Mouse (Mus musculus): ENCODE measurements at regions not wholly inside any gene's neighbourhood (a gene's known extent, or its start where the extent isn't known, plus 50 kb on each side); places are given as distances from the start of the nearest gene placed in this dataset.
A peak's percentile ranks its signal among the peaks of the same experiment; 100 is the strongest.

DNA sequence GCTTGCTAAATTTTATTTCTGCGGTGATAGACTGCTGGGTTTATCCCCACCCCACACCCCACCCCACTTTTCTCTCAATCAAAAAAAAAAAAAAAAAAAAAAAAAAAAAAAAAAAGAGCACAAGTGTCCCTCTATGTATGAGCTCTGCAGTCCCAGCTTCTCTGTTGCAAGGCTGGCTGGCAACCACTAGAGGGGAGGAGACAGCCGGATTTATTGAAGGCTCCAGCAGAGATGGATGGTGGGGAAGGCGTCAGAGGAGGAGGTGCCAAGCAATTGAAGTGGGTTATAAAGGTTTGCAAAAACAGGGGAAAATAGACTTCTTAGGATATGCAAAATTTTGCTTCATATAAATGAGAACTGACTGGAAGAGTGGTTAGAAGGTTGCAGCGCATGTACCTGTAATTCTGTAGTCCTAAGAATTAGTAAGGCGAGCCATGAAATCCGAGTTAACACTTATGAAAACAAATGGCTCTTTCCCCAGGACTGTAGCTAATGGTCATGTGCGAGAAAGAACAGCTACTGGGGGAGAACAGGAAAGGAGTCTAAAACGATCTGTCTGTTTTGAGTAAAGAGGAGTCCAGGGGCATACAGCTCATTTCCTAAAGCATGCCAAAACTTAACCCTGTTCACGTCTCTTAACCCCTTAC is 885.1 kb upstream of the Pou3f3 start:
- H3K36me3 ChIP-seq (ENCODE audit: control insufficient read depth, insufficient read depth, low read length): no peaks in the 10 kb centered on the region
- no peaks in the 10 kb centered on the region for H3K9me3 ChIP-seq (ENCODE audit: control insufficient read depth, low read length)
- peaks cover 32% of the 10 kb centered on the region for H3K4me1 ChIP-seq (ENCODE audit: control insufficient read depth, insufficient read depth, low read length)
- H3K27ac ChIP-seq (replicated peaks; ENCODE audit: low read depth, low read length): peak overlapping the region; percentile 60
- peak; percentile 82 for ATAC-seq (ENCODE audit: low FRiP score, low TSS enrichment)
- peak; percentile 92 for DNase-seq
- peak overlapping the region; percentile 51 for H3K4me2 ChIP-seq (ENCODE audit: low read length)
- no peaks in the 10 kb centered on the region for H3K27me3 ChIP-seq (ENCODE audit: control insufficient read depth, insufficient read depth, low read length)
- H3K9ac ChIP-seq (replicated peaks; ENCODE audit: low read length): 0 out of 2 replicates have a peak overlapping the region, but pooled peaks have one; percentile 2
- WGBS: 6% methylated on average over 9 of the region's 9 CpGs
- H3K4me3 ChIP-seq (replicated peaks; ENCODE audit: low read depth, low read length): peak overlapping the region; percentile 20

DNA sequence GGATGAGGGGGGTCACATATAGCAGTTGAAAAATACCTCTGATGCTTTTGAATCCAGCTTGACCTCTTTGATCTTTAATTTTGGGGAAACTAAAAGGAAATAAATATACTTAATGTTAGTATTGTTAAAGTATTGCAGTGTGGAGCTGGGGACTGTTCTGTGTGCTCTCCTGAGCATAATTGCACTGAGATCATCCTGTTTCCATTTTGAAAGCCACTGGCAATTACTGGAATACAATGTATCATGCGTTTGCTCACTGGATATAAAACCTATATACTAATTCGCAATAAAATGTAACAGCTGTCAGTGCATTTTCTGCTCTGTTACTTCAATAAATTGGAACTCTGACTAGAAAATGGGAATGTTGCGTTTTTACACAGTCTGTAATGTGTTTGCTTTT is 884.4 kb upstream of the Pou3f3 start:
- H3K4me1 ChIP-seq (ENCODE audit: control insufficient read depth, insufficient read depth, low read length): peaks cover 32% of the 10 kb centered on the region
- WGBS: 59% methylated on average over 3 of the region's 3 CpGs
- no peaks in the 10 kb centered on the region for H3K36me3 ChIP-seq (ENCODE audit: control insufficient read depth, insufficient read depth, low read length)
- DNase-seq: no peak
- peak overlapping the region; percentile 51 for H3K4me2 ChIP-seq (ENCODE audit: low read length)
- H3K27ac ChIP-seq (replicated peaks; ENCODE audit: low read depth, low read length): peak overlapping the region; percentile 60
- H3K27me3 ChIP-seq (ENCODE audit: control insufficient read depth, insufficient read depth, low read length): no peaks in the 10 kb centered on the region
- no peaks in the 10 kb centered on the region for H3K9me3 ChIP-seq (ENCODE audit: control insufficient read depth, low read length)
- H3K4me3 ChIP-seq (replicated peaks; ENCODE audit: low read depth, low read length): no peak overlapping the region
- 0 out of 2 replicates have a peak overlapping the region, but pooled peaks have one; percentile 2 for H3K9ac ChIP-seq (replicated peaks; ENCODE audit: low read length)
- no peak for ATAC-seq (ENCODE audit: low FRiP score, low TSS enrichment)

- Histone ChIP-seq H3K36me3 (ENCODE audit: control insufficient read depth, insufficient read depth, low read length) (no peaks in the 10 kb centered on the region), H3K4me2 (ENCODE audit: low read length) (peak overlapping the region; percentile 30), H3K4me3 (replicated peaks; ENCODE audit: low read depth, low read length) (no peak overlapping the region), H3K4me1 (ENCODE audit: control insufficient read depth, insufficient read depth, low read length) (peaks cover 32% of the 10 kb centered on the region), H3K27me3 (ENCODE audit: control insufficient read depth, insufficient read depth, low read length) (no peaks in the 10 kb centered on the region), H3K9me3 (ENCODE audit: control insufficient read depth, low read length) (no peaks in the 10 kb centered on the region), H3K9ac (replicated peaks; ENCODE audit: low read length) (no peak overlapping the region), H3K27ac (replicated peaks; ENCODE audit: low read depth, low read length) (no peak overlapping the region; the same call in 1 of the 2 replicates)
- no peak for ATAC-seq (ENCODE audit: low FRiP score, low TSS enrichment)
- peak; percentile 68 for DNase-seq
- WGBS: 8% methylated on average over 7 of the region's 7 CpGs
These were observed 883.5 kb upstream of the Pou3f3 start for GRCm38 (mm10) chr1:41812071-41812470.

DNA sequence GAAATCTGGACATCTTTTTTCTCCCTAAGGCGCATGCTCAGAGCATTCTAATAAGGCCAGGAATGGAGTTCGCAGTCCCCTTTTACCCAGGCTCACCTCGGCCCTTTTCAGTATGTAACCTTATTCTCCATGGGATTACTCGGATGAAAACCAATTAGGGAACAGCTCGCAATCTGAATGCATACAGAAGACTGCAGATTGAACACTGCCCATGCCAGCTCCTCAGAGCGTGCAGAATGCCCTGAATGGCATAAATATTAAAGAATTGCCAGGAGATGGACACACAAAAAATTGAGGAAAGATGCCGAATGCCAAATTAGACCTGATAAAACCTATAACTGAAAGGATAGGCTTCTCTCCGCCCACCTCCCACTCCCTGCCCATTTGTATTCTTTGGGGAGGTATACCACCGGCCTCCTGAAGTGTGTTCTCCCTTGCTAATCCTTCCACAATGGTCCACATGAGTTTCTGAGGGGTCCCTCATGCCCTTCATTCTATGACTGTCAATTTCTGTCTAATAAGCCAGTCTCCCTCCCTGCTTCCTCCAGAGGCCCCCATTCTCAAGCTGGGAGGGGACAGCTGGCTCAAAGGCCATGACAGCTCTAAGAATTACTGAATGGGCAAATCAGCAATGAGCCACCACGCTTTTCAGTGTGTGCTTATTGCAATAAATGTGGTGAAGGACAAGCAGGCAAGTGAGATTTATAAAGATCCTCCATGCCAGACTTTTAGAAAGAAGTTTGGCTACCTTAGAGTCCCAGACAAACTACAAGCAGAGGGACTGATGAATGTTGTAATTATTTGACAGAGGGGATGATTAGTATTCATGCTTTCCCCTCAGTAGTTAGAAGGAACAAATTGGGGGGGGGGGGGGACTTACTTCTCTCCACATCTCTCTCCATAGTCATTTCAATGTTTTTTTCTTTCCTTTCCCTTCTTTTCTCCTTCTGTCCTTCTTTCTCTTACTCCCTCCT is 881.2 kb upstream of the Pou3f3 start:
- WGBS: 5% methylated on average over 10 of the region's 10 CpGs
- Histone ChIP-seq H3K4me2 (ENCODE audit: low read length) (peak overlapping the region; percentile 19), H3K9me3 (ENCODE audit: control insufficient read depth, low read length) (no peaks in the 10 kb centered on the region), H3K36me3 (ENCODE audit: control insufficient read depth, insufficient read depth, low read length) (no peaks in the 10 kb centered on the region), H3K27ac (replicated peaks; ENCODE audit: low read depth, low read length) (peak overlapping the region; percentile 28), H3K4me3 (replicated peaks; ENCODE audit: low read depth, low read length) (no peak overlapping the region), H3K4me1 (ENCODE audit: control insufficient read depth, insufficient read depth, low read length) (peaks cover 32% of the 10 kb centered on the region), H3K9ac (replicated peaks; ENCODE audit: low read length) (no peak overlapping the region), H3K27me3 (ENCODE audit: control insufficient read depth, insufficient read depth, low read length) (no peaks in the 10 kb centered on the region)
- peak; percentile 87 for ATAC-seq (ENCODE audit: low FRiP score, low TSS enrichment)
- peak; percentile 77 for DNase-seq

- H3K4me1 ChIP-seq (ENCODE audit: control insufficient read depth, insufficient read depth, low read length): peaks cover 32% of the 10 kb centered on the region
- H3K27ac ChIP-seq (replicated peaks; ENCODE audit: low read depth, low read length): no peak overlapping the region
- H3K27me3 ChIP-seq (ENCODE audit: control insufficient read depth, insufficient read depth, low read length): no peaks in the 10 kb centered on the region
- no peaks in the 10 kb centered on the region for H3K36me3 ChIP-seq (ENCODE audit: control insufficient read depth, insufficient read depth, low read length)
- H3K9ac ChIP-seq (replicated peaks; ENCODE audit: low read length): no peak overlapping the region
- DNase-seq: no peak
- WGBS: 51% methylated on average over 4 of the region's 4 CpGs
- ATAC-seq (ENCODE audit: low FRiP score, low TSS enrichment): no peak
- no peaks in the 10 kb centered on the region for H3K9me3 ChIP-seq (ENCODE audit: control insufficient read depth, low read length)
- H3K4me2 ChIP-seq (ENCODE audit: low read length): no peak overlapping the region
- H3K4me3 ChIP-seq (replicated peaks; ENCODE audit: low read depth, low read length): no peak overlapping the region
These were observed 880.5 kb upstream of the Pou3f3 start for GRCm38 (mm10) chr1:41815021-41815420.

DNA sequence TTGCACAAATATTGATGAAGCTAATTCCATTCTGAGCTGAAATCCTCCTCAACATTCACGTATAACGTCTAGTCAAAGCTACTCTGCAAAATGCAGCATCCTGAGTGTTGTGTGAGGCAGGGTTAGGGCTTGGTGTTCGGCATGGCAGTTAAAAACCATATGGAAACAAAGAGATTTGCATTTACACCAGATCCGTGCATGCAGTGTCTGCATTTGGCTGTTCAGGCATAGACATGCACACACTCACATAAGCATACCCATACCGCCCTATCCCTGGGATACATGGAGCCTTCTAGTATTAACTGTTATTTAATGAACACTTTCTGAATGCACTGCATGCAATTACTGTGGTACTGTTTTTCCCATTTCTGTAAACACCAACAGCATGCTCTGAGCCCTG is 872.8 kb upstream of the Pou3f3 start:
- Histone ChIP-seq H3K4me2 (ENCODE audit: low read length) (no peak overlapping the region), H3K4me3 (replicated peaks; ENCODE audit: low read depth, low read length) (no peak overlapping the region), H3K36me3 (ENCODE audit: control insufficient read depth, insufficient read depth, low read length) (no peaks in the 10 kb centered on the region), H3K9ac (replicated peaks; ENCODE audit: low read length) (no peak overlapping the region), H3K4me1 (ENCODE audit: control insufficient read depth, insufficient read depth, low read length) (peaks cover 4% of the 10 kb centered on the region; the same call in 1 of the 2 replicates), H3K27ac (replicated peaks; ENCODE audit: low read depth, low read length) (no peak overlapping the region), H3K9me3 (ENCODE audit: control insufficient read depth, low read length) (no peaks in the 10 kb centered on the region), H3K27me3 (ENCODE audit: control insufficient read depth, insufficient read depth, low read length) (no peaks in the 10 kb centered on the region)
- DNase-seq: no peak
- ATAC-seq (ENCODE audit: low FRiP score, low TSS enrichment): no peak
- 73% methylated on average over 5 of the region's 5 CpGs for WGBS

GRCm38 (mm10) chr1:41825223-41825622 is 870.3 kb upstream of the Pou3f3 start:
- H3K27me3 ChIP-seq (ENCODE audit: control insufficient read depth, insufficient read depth, low read length): no peaks in the 10 kb centered on the region
- 87% methylated on average over 4 of the region's 4 CpGs for WGBS
- H3K36me3 ChIP-seq (ENCODE audit: control insufficient read depth, insufficient read depth, low read length): no peaks in the 10 kb centered on the region
- no peak overlapping the region for H3K4me2 ChIP-seq (ENCODE audit: low read length)
- ATAC-seq (ENCODE audit: low FRiP score, low TSS enrichment): no peak
- no peaks in the 10 kb centered on the region for H3K9me3 ChIP-seq (ENCODE audit: control insufficient read depth, low read length)
- H3K4me3 ChIP-seq (replicated peaks; ENCODE audit: low read depth, low read length): no peak overlapping the region
- no peak overlapping the region for H3K9ac ChIP-seq (replicated peaks; ENCODE audit: low read length)
- H3K27ac ChIP-seq (replicated peaks; ENCODE audit: low read depth, low read length): no peak overlapping the region
- H3K4me1 ChIP-seq (ENCODE audit: control insufficient read depth, insufficient read depth, low read length): peaks cover 4% of the 10 kb centered on the region; the same call in 1 of the 2 replicates
- no peak for DNase-seq

DNA sequence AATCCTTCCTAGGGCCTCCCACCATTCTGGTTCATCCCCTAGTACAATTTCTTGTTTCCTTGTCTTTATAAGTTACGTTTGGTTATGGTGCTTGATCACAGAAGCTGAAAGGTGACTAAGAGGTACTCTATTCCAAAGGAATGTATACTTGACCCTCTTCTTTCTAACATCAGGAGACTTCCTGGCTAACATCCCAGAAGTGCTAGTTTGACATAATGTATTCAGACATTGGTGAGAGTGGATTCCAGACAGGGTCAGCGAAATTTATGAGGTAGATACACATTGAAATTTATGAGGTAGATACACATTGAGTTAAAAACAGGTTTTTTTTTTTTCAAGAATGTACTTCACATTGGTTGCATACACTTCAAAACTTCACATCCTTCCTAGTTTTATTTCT is 863.9 kb upstream of the Pou3f3 start:
- ATAC-seq (ENCODE audit: low FRiP score, low TSS enrichment) (no peak), DNase-seq (no peak)
- no peaks in the 10 kb centered on the region for H3K9me3 ChIP-seq (ENCODE audit: control insufficient read depth, low read length)
- H3K27ac ChIP-seq (replicated peaks; ENCODE audit: low read depth, low read length): no peak overlapping the region
- no peak overlapping the region for H3K4me3 ChIP-seq (replicated peaks; ENCODE audit: low read depth, low read length)
- H3K36me3 ChIP-seq (ENCODE audit: control insufficient read depth, insufficient read depth, low read length): no peaks in the 10 kb centered on the region
- H3K4me2 ChIP-seq (ENCODE audit: low read length): no peak overlapping the region
- H3K27me3 ChIP-seq (ENCODE audit: control insufficient read depth, insufficient read depth, low read length): no peaks in the 10 kb centered on the region
- WGBS: 80% methylated on average over 2 of the region's 2 CpGs
- no peak overlapping the region for H3K9ac ChIP-seq (replicated peaks; ENCODE audit: low read length)
- H3K4me1 ChIP-seq (ENCODE audit: control insufficient read depth, insufficient read depth, low read length): no peaks in the 10 kb centered on the region

Measured in midbrain, embryonic 14.5 days (tissue).